Mouse (Mus musculus) adrenal gland, postnatal 4 days (tissue): ENCODE data around the gene Vmp1. TPM values are rescaled to one million over a fixed set of nuclear protein-coding genes. Genes with fewer than 3 reads are reported as not detected.

ENCODE experiments used
- microRNA-seq: library from miRNA; unstranded; fragments of <30 nt; microRNA quantifications from one replicate; pipeline ENCODE4 v1.2.0, GENCODE M21; 2021
- total RNA-seq, 2 experiments: library from RNA; stranded (reverse); gene quantifications; 2 replicates each; pipeline ENCODE4 v1.2.3; 2021

Vmp1 gene
- total RNA-seq, 2 experiments from 2014 or later, result 109 to 120 TPM

Small RNAs within 50 kb of the gene (microRNA-seq; reads per million reads assigned to microRNA genes)
- gene Mir21a, result 24,093 reads per million, percentile 97 among the genes with 10 or more reads in this experiment

Other genes with a start within 250 kb of the Vmp1 start
- gene Rnft1, start 199.2 kb downstream of the Vmp1 start, total RNA-seq, result 10 to 100 TPM; 37.1 to 39.0 TPM
- gene Rps6kb1, start 139.0 kb downstream of the Vmp1 start, total RNA-seq, result 10 to 100 TPM; 50.5 to 53.2 TPM
- 1 to 10 TPM; 6.3 to 7.5 TPM for gene Tubd1, start 138.8 kb downstream of the Vmp1 start, total RNA-seq
- 10 to 100 TPM; 21.6 to 22.0 TPM for gene Ptrh2, start 149 bp upstream of the Vmp1 start, total RNA-seq
- 100 to 1,000 TPM; 236 to 280 TPM for gene Cltc, start 73.7 kb upstream of the Vmp1 start, total RNA-seq
- gene Dhx40, start 123.9 kb upstream of the Vmp1 start, total RNA-seq, result 10 to 100 TPM; 40.1 to 41.1 TPM